ENCODE assay signal across 15 mouse cellular contexts in the genomic region with DNA sequence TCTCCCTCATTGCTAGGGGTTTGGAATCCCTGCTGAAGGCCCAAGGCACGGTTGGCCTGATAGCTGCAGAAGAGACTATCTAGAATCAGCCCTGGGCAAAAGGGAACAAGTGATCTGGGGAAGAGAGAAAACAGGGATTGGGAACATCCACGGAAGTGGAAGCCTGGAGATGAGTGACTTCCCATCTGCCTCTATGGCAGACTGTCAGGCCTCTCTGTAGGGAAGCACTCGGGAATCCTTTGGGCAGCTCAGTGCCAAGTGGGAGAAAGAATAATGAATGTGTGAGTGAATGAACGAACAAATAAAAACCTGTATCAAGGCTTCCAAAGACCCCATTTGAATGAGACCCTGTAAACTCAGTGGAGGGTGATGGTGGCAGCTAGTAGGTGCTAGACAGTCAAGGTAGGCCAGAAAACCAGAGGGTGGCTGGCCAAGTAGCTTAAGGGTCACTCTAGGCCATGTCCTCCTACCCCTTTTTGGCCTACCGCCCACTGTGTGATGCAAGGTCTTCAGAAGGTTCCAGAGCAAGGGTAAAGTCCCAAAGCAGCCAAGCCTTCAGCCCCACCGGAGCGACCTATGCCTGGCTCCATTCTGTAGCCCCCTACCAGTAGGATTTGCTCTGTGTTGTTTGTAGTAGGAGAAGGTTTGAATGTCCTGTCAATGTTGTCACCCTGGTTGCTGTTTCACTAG. TPM values are rescaled to one million over a fixed set of nuclear protein-coding genes. Genes with fewer than 3 reads are reported as not detected.
DNase-seq lines count a peak whose midpoint lies in the region; ATAC-seq and TF ChIP-seq lines count a peak whose summit lies in the region.
"Had no signal": no experiment of that assay in that cellular context is flagged by ENCODE, and none has a peak within 500 bp of the region (broad histone marks: within the 10 kb centered on the region; RNA-seq: fewer than 3 reads in every experiment).

No protein-coding gene starts in this region.

- H3K4me2 ChIP-seq in kidney, embryonic 16.5 days (replicated peaks; ENCODE audit: low read depth, low read length) = no peak overlapping the region
- H3K4me2 ChIP-seq: heart, embryonic 15.5 days; lung, embryonic 15.5 days; neural tube, embryonic 12.5 days had no signal

- TF ChIP-seq CTCF in gastrocnemius, adult 2 months (IDR thresholded peaks at IDR 0.05) = no peak

- H3K27ac ChIP-seq in kidney, embryonic 16.5 days (ENCODE audit: low read length) = no peak overlapping the region
- no peak overlapping the region for H3K27ac ChIP-seq in gastrocnemius, adult 2 months
- H3K27ac ChIP-seq: forebrain, embryonic 10.5 days; heart, embryonic 15.5 days; hindbrain, postnatal 0 days; lung, embryonic 15.5 days; neural tube, embryonic 12.5 days had no signal

- intact Hi-C loops in gastrocnemius, adult 2 months (cut with DNase I) = no loop called here

- WGBS in kidney, embryonic 16.5 days = 85% methylated on average over 7 of the region's 7 CpGs

- H3K9ac ChIP-seq in kidney, embryonic 16.5 days (replicated peaks; ENCODE audit: low read length) = no peak overlapping the region
- H3K9ac ChIP-seq: heart, embryonic 15.5 days; lung, embryonic 15.5 days; neural tube, embryonic 12.5 days had no signal

- no peaks in the 10 kb centered on the region for H3K4me1 ChIP-seq in kidney, embryonic 16.5 days (ENCODE audit: insufficient read depth, low read length)
- H3K4me1 ChIP-seq: forebrain, embryonic 10.5 days; heart, embryonic 15.5 days; lung, embryonic 15.5 days; neural tube, embryonic 12.5 days had no signal

- no peaks in the 10 kb centered on the region for H3K36me3 ChIP-seq in kidney, embryonic 16.5 days (ENCODE audit: insufficient read depth, low read length)
- H3K36me3 ChIP-seq: forebrain, embryonic 10.5 days; heart, embryonic 15.5 days; lung, embryonic 15.5 days; neural tube, embryonic 12.5 days had no signal

- peak; percentile 71 for DNase-seq in kidney, adult 11 months
- DNase-seq in adrenal gland, postnatal 36 days = peak; percentile 35 to 53
- DNase-seq in kidney, adult 8-10 months = peak; percentile 46 to 73
- DNase-seq in lung, postnatal 14 days = peak; percentile 17
- DNase-seq in gastrocnemius, adult 2 months = no peak
- DNase-seq in thymus, postnatal 10 days (ENCODE audit: low spot score in 2 of 2) = no peak
- DNase-seq: midbrain, embryonic 14.5 days; right cerebral cortex, postnatal 14 days had no signal

- H3K27me3 ChIP-seq in kidney, embryonic 16.5 days (ENCODE audit: insufficient read depth, low read length) = no peaks in the 10 kb centered on the region
- H3K27me3 ChIP-seq: CH12.LX; lung, embryonic 15.5 days; neural tube, embryonic 12.5 days had no signal

- ATAC-seq in kidney, embryonic 16.5 days (ENCODE audit: low FRiP score, low TSS enrichment) = no peak
- ATAC-seq: hindbrain, postnatal 0 days had no signal

- no peak overlapping the region for H3K4me3 ChIP-seq in kidney, embryonic 16.5 days (ENCODE audit: low read length)
- H3K4me3 ChIP-seq in gastrocnemius, adult 2 months = no peak overlapping the region
- H3K4me3 ChIP-seq: forebrain, embryonic 10.5 days; heart, embryonic 15.5 days; lung, embryonic 15.5 days; neural tube, embryonic 12.5 days had no signal

- H3K9me3 ChIP-seq in kidney, embryonic 16.5 days (ENCODE audit: low read length) = no peaks in the 10 kb centered on the region
- H3K9me3 ChIP-seq: forebrain, embryonic 10.5 days; heart, embryonic 15.5 days; lung, embryonic 15.5 days; neural tube, embryonic 12.5 days had no signal

RNA-seq across cellular contexts. Expression of a gene that starts 14.8 kb away (rescaled TPM):
- polyA plus RNA-seq in kidney, embryonic 16.5 days (2015; fragmentation: Nextera tagmentation; extraction: Ambion mirVana) = 337 and 350 TPM in 2 replicates
- 100 to 1,000 TPM; 168 to 216 TPM for total RNA-seq in adrenal gland, postnatal 36 days (2021)
- total RNA-seq in gastrocnemius, adult 2 months (2021) = 1 to 10 TPM; 7.8 to 9.9 TPM

RNA-seq across cellular contexts. Expression of a gene that starts 48.3 kb away (rescaled TPM):
- polyA plus RNA-seq in kidney, embryonic 16.5 days (2015; fragmentation: Nextera tagmentation; extraction: Ambion mirVana) = 35.9 and 36.1 TPM in 2 replicates
- total RNA-seq in adrenal gland, postnatal 36 days (2021) = 10 to 100 TPM; 84.0 to 93.2 TPM
- total RNA-seq in gastrocnemius, adult 2 months (2021) = 10 to 100 TPM; 51.4 to 53.5 TPM

Comparison
In these comparisons a context has a peak if more than half of its experiments do, and no peak if none do; other contexts are left out.
1. DNase-seq: peak in kidney, adult 11 months (single experiment), adrenal gland, postnatal 36 days (2 of 2), kidney, adult 8-10 months (2 of 2) and lung, postnatal 14 days (single experiment); none in gastrocnemius, adult 2 months (single experiment) and thymus, postnatal 10 days (0 of 2).
2. RNA of a gene that starts 14.8 kb away (total RNA-seq): 168 to 216 TPM in adrenal gland, postnatal 36 days; 7.8 to 9.9 TPM in gastrocnemius, adult 2 months; every median in the first group is over 10 times any median in the second.